Mouse (Mus musculus): ENCODE measurements around the gene Abcc9. TPM values are rescaled to one million over a fixed set of nuclear protein-coding genes. Genes with fewer than 3 reads are reported as not detected.

Abcc9 gene
- total RNA-seq, 2 experiments from 2014 or later: 2.9 to 3.2 TPM

DNA sequence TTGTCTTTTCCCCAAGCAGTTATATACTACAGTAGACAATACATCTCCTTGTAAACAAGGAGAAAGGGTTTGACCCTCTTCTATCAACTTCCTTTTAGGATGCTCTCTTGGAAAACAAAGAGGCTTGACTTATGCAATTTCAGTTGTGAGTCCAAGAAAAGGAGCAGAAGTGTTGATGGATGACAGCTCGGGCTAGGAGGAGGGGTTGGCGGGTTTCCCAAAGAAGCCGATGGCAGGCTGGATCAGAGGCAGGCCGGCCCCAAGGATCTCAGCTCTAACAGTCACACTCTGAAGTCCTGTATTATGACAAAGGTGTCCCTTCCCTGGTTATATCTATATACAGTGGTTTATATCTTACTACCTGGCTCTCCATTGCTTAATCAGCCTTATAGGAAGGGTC is 150.6 kb downstream of the Abcc9 start:
- DNase-seq (ENCODE audit: low spot score in 2 of 2): peak in 1 of 2 experiments; percentile 11

DNA sequence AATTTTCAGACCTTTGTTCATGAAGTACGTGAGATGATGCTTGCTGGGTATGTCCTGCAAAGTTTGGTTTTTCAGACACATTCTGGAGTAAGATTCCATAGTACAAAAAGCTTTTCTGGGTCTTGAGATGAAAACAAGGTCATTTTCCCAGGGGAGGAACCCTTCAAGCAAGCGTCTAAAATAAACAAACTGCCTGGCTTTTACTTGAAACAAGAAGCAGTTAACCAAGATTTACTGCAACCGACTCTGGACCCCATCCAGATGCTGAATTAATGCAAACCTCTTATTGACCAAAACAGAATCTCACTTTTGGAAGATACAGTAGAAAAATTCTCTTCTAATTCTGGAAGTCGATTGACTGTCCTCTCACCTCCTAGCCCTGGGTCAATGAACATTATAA is 151.2 kb downstream of the Abcc9 start:
- no peak for DNase-seq (ENCODE audit: low spot score in 2 of 2)

DNA sequence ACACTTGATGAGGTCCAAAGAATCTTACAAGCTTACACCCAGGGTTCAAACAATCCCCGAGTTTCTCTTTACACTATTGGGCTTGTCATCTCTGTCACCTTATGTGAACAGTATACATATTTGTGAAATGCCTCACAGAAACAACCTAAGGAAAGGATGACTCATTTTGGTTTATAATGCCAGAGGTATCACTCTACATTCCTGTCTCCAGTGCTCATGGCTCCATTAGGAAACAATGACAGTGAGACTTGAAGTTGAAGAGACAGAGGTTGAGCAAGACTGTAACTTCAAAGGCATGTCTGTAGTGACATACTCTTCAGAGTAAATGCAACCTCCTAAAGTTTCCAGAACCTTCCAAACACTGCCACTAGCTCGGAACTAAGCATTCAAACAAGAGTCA is 153.7 kb downstream of the Abcc9 start:
- DNase-seq (ENCODE audit: low spot score in 2 of 2): no peak

DNA sequence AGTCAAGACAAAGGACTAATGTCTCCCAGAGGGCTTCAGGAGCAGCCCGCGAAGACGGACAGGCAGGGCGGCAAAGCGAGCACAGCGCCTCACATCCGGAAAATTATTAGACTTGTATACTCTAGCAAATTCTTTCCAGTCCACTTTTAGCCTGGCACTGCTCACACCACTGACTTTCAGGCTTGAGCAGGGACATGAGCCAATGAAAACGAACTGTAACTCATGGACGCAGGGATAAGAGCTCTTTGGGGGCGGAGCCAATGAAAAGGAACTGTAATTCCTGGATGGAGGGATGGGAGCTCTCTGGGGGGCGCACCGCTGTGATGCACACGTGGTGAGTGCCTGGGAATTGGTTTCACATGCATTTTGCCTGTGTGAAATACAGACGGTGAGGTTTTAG is 157.0 kb downstream of the Abcc9 start:
- no peak for DNase-seq (ENCODE audit: low spot score in 2 of 2)

DNA sequence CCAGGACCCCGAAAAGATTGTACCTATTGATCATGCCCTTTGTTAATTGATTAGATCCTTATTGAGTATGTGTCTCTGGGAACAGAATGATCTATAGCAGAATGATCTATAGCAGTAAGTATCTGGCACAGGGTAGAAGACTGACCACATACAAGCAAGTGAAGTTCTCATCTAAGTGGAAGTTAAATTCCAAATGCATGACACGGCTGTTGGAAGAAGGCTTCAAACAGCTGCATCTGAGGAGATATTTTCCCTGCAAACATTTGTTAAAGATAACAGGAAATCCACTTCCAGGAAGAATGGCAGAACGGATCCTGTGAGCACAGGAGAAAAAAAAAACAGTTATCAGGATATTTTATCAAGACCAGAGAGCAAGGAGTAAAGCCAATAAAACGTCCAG is 158.5 kb downstream of the Abcc9 start:
- no peak for DNase-seq (ENCODE audit: low spot score in 2 of 2)

DNA sequence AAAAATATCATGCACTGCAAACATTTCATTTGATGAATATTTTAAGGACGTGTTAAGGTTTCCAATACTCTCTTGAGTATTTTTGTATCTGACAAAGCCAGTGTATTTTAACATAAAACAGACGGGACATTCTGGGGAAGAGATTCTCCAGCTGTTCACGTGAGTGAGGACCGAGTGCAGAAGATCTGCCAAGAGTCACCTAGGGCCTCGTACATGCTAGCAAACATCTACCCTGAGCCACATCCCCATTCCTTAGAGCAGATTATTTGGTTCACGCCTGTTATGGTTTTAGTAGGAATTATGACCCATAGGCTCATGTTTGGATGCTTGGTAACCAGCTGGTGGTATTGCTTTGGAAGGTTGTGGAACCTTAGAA is 159.3 kb downstream of the Abcc9 start:
- no peak for DNase-seq (ENCODE audit: low spot score in 2 of 2)

DNA sequence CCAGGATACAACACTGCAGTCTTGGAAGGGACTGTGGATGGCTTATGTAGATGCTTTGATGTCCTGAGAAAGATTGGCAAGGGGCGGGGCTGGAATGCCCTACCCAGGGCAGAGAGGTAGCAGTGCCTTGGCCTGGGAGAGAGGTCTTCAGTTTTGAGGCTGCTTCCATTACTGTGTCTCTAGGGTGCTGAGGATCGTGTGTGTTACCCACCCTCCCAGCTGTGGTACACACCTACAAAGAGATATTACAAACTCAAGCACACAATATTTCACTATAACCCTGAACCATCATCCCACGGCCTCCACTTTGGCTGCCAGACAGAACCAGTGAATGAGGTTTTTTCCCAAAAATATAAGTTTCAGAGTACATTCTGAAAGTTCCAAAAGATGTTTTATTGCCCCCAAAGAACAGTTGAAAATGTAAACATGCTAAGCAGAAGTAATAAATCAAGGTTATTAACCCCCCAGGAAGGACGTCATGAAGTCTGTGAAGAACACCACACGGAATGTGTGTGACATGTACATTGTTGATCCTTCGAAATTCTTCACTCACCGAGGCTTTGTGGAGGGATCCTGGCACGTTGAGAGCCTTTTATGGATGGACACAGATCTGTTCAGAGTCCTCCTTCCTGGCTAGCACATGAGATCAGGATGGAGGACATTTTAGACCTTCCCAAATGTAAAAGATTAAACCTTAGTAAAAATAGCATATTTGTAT is 159.9 kb downstream of the Abcc9 start:
- DNase-seq (ENCODE audit: low spot score in 2 of 2): no peak

DNA sequence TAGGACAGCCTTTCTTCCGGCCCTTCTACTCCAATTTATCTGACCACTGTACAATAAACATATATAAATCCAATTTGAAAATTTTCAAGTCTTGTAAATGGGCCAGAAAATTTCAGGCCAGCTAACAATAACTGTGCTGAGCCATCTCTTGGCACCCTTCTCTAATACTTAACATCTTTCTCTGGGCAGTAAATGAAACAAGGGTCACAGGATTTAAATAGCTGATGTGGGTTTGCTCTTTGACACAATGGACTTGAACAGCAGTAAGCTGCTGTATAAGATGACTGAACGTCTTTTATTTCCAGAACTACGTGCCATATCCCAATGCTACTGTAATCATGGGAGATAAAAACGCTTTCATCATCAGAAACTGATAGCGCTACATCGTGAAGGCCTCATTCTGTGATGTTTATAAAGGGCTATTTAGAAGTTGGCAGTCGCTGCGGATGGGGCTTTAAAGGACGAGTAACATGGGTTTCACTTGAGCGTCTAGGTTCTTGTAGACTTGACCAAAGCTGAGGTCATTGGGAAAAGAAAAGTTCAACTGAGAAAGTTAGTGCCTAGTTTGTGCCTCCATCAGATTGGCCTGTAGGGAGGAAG is 161.5 kb downstream of the Abcc9 start:
- DNase-seq (ENCODE audit: low spot score in 2 of 2): no peak

DNA sequence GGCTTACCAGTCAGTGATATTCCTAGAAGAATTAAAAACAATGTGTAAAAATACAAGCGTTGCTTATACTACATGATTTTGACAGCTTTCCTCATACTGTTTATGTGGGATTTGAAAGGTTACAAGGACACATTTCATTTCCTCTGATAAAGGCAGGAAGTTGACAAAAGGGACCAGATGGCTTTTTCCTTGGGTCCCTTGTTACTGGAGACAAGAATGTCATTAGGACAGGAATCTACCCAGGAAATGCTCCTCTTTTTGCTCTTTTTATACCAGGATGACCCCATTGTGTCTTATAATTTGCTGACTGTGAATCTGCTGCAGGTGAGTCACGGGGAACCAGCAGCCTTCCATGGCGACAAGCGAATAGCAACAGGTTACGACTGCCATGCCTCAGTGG is 162.0 kb downstream of the Abcc9 start:
- DNase-seq (ENCODE audit: low spot score in 2 of 2): no peak

DNA sequence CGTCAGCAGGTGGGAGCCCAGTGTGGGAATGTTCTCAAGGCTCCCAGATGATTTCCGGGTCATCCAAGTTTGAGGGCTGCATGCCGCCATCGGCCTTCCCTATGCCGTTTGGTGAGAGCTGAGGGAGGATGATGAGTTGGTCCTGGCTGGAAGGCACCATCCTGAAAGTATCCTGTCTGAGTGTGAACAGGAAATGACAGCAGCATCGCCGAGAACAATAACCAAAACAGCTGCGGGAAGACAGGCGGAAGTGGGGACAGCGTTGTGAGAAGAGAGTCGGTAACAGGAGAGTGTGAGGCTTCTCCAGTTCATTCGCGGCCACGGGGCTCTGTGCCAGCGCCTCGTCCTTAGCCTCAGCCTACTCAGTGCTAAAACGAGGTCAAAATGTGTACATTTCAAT is 163.6 kb downstream of the Abcc9 start:
- no peak for DNase-seq (ENCODE audit: low spot score in 2 of 2)

Other genes starting within 250 kb of the Abcc9 start
- under 1 TPM; 0.12 to 0.28 TPM for gene Gys2, start 229.2 kb downstream of the Abcc9 start, total RNA-seq (2021)
- gene Ldhb, start 194.4 kb downstream of the Abcc9 start, total RNA-seq (2021): 100 to 1,000 TPM; 589 to 628 TPM
- gene Kcnj8, start 130.7 kb downstream of the Abcc9 start, total RNA-seq (2021): 1 to 10 TPM; 1.6 to 2.2 TPM
- 100 to 1,000 TPM in 1 of 2 experiments, 10 to 100 TPM in 1; 98.0 to 106 TPM for gene Cmas, start 54.4 kb upstream of the Abcc9 start, total RNA-seq (2021)
- gene Sult6b2, start 102.2 kb upstream of the Abcc9 start, total RNA-seq (2021): under 1 TPM in 1 of 2 experiments, not detected in 1; 0.15 TPM

Measured in layer of hippocampus, adult 18-20 months (tissue).